Mouse (Mus musculus) spleen, adult 12 weeks (tissue): ENCODE measurements around the gene Tex44.

Experiments used
- DNase-seq: peaks from one replicate; pipeline ENCODE4 v3.0.0; 2022; ENCODE audit warnings: low spot score

The Tex44 gene

GRCm38 (mm10) chr1:86447596-86448171, 21.6 kb downstream of the Tex44 start:
- no peak for DNase-seq

GRCm38 (mm10) chr1:86448272-86448671, 22.1 kb downstream of the Tex44 start:
- no peak for DNase-seq

- DNase-seq: no peak
These were observed 23.8 kb downstream of the Tex44 start for GRCm38 (mm10) chr1:86449966-86450365.

- DNase-seq: no peak
These were observed 26.6 kb downstream of the Tex44 start for GRCm38 (mm10) chr1:86452713-86453112.

- no peak for DNase-seq
These were observed 30.9 kb downstream of the Tex44 start for GRCm38 (mm10) chr1:86456892-86457581.

- no peak for DNase-seq
These were observed 33.2 kb downstream of the Tex44 start for GRCm38 (mm10) chr1:86459371-86459770.

- no peak for DNase-seq
These were observed 38.2 kb downstream of the Tex44 start for GRCm38 (mm10) chr1:86464223-86464874.

- no peak for DNase-seq
These were observed 38.7 kb downstream of the Tex44 start for GRCm38 (mm10) chr1:86464875-86465224.

GRCm38 (mm10) chr1:86467416-86467815, 41.3 kb downstream of the Tex44 start:
- DNase-seq: no peak

GRCm38 (mm10) chr1:86469876-86470275, 43.7 kb downstream of the Tex44 start:
- DNase-seq: no peak

- peak; percentile 34 for DNase-seq
These were observed 44.5 kb downstream of the Tex44 start for GRCm38 (mm10) chr1:86470519-86471181.

- DNase-seq: peak; percentile 40
These were observed 45.4 kb downstream of the Tex44 start for GRCm38 (mm10) chr1:86471504-86471961.

- peak; percentile 42 for DNase-seq
These were observed 46.2 kb downstream of the Tex44 start for GRCm38 (mm10) chr1:86472197-86472952.

- no peak for DNase-seq
These were observed 47.1 kb downstream of the Tex44 start for GRCm38 (mm10) chr1:86473109-86473760.
